Mouse (Mus musculus): ENCODE measurements around the gene Agpat1.
A peak's percentile ranks its signal among the peaks of the same experiment; 100 is the strongest.

Gene Agpat1

DNA sequence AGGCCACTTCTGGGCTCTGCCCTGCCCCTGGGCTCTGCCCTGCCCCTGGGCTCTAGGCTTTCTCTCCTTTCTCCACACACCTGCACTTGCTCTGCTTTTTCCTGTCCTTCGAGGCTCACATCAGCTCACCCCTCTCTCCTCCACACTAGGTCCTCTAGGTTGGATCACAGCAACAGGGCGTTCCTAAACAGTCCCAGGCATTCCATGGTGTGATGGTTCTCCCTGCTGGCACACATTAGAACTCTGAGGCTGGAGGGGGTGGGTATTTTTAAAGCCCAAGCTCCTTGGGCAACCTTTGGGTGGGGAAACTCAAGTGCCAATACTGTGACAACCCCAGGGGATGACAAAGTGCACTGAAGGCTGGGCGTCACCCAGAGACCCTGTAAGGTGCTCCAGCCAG lies 33.4 kb downstream of the Agpat1 start:
- DNase-seq: no peak

DNA sequence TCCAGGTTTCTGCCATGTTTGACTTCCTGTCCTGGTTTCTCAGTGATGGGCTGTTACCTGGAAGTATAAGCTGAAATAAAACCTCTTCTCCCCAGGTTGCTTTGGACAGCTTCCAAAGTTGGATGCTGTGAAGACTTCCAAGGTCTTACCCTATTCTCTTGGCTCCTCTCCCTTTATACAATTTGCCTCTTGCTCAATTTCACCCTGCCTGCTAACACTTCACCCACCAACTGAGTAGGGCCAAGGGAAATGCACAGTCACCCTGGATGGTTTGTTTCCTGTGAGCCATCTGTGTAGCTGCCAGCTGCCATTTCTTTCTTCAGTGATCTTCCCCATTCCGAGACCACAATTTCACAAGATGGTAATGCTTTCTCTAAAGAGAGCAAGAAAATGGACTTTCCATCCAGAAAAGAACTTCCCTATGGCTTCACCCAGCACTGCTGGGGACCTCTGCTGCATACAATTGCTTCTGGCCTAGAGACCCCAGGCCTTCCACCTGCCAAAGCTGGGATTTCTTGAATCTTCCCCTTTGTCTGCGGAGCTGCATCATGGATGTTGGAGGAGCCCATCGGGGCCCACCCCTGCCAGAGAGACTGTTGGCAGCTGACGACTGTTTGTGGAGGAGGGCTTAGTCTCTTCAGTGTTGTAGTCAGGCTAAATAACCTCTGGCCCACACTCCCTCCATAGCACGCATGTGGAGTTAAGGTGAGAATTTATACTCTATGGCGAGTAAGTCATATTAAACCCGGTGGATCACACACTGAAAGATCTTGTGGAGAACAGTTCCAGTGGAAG lies 35.6 kb downstream of the Agpat1 start:
- DNase-seq: no peak

DNA sequence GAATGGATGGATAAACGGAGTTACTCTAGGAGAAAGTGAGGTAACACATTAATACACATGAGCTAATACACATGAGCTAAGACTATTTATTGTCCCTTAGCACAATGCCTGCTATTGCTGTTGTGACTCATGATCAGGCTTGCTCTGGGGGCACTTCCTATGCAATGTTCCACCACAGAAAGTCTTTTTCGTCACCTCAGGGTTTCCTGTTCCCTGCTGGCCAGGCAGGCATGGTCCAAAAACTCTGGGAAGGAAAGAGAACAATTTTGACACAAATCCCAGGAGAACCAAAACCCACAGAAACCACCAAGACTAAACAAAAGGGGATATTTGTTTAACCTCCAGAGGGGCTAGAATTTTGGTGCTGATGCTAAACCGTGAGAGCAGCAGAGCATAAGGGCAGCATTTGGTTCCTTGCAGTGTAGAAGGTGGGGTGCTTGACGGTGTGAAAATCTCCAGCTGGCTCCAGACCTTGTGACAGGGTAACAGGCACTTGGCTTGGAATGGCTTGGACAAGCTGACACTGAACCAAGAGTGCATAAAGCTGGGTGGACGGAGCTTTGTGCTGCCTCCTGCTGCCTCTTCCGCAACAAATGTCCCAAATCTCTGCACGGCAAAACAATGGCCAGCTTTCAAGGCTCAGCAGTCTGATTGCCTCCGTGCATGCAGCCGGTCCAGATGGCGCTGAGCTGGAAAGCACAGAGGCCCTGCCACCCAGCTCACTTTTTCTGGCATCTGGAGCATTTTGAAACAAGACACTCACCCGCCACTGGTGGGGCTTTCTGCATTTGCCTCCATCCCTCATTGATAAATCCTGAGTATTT lies 36.9 kb downstream of the Agpat1 start:
- DNase-seq: peak; percentile 72

DNA sequence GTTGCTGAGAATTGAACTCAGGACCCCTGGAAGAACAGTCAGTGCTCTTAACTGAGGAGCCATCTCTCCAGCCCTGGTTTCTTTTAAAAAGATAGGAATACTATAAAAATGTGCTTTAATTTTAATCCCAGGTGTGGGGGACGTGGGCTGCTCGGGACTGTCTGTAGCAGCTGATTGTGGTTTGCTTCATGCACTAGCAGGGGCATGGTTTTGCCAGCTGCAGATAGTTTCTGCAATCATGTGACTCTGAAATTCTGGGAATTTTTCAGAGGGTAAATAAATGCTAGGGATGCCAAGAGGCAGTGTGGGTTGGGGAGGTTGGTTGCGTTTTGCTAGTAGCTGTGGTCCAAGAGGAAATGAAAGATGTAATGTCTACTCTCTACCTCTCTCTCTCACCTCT lies 37.9 kb downstream of the Agpat1 start:
- no peak for DNase-seq

DNA sequence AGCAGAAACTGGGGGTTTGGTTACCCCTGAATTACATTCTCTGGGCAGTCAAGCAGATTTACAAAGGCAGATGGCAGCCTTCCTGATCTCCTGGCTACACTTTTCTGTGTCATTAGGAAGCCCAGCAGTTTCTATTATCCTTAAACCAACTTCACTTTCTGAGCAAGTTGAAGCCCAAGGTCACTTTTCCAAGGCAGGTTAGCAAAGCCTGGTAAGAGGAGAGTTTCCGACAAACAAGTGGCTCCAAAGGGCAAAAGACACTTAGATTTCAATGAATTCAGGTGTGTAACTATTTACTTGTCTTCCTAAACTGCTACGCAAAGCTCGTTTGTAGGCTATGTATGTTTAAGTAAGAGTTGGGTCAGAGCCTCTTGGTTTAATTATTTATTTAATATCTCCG lies 39.3 kb downstream of the Agpat1 start:
- no peak for DNase-seq

DNA sequence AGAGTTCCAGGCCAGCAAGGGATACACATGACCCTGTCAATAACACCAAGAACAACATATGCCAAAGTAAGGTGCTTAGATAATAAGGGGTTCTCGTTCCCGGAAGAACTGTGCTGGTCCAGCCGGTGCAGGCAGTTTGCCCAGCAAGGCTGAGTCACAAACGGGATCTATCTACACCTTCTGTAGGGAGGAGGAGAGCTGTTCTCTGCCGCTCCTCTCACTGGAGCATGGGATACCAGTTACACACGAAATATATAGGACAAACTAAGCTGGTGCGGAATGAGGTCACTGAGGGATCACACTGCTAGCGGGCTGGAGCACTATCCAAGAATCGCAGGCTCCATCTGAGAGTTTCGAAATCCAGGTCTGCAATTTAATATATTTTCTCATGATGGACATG lies 39.9 kb downstream of the Agpat1 start:
- no peak for DNase-seq

DNA sequence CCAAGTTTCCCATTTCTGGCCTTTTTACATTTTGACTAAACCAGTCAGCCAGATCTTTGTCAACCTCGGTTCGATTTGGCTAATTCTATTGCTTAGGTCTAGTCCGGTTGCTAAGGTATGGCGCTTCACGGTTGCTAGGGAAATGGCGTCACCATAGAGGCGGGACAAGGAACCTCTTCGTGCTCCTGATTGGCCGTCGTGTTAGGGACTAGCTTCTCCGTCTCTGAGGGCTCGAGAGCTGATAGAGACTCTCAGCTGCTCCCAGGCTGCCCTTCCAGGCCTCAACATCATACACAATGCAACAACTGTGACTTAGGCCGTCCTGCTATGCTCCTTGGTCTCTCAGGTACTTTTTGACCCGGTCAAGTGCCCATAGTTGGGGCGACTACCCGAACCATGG lies 40.5 kb downstream of the Agpat1 start, which contains the start of gene Fkbpl:
TSS of gene Fkbpl (plus strand) at position 157 of the 400 bp plus-strand sequence.
- peak; percentile 98 for DNase-seq

DNA sequence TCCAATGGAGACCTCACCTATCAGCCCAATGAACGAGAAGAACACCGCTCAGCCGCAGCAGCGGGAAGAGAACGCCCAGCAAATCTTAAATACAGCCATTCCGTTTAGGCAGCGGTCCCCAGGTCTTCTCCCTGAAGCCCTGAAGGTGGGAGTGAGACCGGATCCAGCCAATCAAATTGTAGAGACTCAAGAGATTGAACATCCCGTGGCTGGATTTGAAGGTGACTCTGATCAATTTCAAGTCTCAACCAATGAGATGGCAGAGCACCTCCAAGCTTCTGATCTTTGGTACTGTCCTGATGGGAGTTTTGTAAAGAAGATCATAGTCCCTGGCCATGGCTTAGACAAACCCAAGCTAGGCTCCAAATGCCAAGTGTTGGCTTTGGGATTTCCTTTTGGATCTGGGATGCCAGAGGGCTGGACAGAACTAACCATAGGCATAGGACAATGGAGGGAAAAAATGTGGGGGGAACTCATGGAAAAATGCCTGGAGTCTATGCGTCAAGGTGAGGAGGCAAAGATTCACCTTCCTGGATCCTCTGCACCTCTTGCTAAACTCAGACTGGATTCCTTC lies 41.3 kb downstream of the Agpat1 start:
- no peak for DNase-seq

DNA sequence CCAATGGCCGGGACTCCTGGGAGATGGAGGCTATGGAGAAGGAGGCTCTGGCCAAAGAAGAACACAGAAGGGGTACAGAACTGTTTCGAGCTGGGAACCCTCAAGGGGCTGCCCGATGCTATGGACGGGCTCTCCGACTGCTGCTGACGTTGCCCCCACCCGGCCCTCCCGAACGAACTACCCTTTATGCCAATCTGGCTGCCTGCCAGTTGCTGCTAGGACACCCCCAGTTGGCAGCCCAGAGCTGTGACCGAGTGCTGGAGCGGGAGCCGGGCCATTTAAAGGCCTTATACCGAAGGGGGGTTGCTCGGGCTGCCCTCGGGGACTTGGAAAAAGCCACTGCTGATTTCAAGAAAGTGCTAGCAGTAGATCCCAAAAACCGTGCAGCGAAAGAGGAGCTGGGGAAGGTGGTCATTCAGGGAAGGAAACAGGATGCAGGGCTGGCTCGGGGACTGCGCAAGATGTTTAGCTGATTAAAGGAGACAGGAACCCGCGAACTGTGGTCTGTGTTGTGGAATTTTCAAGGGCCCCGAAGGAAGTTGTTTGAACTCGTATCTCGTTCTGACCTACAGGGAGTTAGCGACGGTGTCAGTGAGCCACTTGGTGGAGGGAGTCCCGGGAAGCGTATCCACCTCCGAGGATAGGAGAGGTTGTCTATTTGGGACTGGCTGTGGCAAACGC lies 41.9 kb downstream of the Agpat1 start:
- peak; percentile 30 for DNase-seq

DNA sequence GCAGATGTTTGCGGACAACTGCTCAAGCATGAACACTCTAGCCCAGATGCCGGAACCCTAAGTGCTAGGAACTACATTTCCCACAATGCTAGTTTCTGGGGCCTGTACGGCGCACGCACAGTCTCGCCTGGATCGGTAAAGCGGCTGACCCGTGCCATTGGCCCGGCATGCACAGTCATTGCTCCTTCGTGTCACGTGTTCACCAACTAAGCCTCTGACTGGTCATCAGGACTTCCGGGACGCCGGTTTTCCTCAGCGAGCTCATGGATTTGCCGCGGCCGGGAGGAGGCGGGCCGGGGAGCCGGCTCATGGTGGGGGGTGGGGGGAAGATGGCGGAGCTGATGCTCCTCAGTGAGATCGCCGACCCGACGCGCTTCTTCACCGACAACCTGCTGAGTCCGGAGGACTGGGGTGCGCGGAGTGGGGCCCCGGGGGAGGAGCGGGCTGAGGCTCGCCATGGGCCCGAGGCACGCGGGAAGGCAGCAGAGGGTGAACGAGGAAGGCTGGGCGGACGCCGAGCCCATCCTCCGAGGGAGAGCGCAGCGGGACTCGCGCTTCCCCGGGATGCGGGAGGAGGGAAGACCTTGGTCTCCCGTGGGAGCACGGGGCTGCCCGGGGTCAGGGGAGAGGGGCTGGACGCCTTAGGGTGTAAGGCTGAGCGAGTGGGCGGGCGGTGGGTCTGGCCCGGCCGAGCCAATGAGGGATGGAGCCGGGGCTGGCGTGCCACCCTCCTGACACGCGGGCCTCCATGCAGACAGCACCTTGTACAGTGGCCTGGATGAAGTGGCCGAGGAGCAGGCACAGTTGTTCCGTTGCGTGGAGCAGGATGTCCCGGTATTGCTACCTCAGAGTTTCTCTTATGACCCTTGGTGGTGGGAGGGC lies 43.1 kb downstream of the Agpat1 start, which contains the start of gene Atf6b:
TSS of gene Atf6b (plus strand) at position 241 of the 882 bp plus-strand sequence.
- peak; percentile 98 for DNase-seq

DNA sequence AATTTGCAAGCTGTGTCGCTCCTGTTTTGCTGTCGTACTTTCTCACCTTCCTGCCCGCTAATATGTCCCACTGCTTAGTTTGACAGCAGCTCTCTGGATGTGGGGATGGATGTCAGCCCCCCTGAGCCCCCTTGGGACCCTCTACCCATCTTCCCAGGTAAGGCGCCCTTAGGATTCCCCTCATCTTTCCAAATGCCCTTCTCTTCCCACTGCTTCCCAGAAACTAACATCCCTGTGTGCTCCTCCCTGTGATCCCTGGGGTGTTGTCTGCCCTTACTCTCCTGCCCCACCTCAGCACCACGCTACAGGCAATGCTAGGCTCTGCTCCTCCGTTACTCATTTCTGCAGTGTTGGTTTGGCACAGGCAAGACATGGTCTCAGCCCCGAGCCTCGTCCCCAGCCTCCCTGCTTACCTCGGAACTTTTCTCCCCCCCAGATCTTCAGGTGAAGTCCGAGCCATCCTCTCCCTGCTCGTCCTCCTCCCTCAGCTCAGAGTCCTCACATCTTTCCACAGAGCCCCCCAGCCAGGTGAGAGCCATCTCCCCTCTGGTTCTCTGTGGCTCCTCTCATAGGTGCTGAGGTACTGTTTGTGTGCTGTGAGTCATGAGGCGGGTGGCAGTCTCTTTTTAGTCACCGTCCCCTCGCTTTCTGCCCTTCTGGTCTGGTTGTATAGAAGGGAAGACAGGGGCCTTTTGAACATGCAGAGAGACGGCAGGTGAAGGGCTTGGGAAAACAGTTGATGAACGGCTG lies 44.3 kb downstream of the Agpat1 start:
- no peak for DNase-seq

DNA sequence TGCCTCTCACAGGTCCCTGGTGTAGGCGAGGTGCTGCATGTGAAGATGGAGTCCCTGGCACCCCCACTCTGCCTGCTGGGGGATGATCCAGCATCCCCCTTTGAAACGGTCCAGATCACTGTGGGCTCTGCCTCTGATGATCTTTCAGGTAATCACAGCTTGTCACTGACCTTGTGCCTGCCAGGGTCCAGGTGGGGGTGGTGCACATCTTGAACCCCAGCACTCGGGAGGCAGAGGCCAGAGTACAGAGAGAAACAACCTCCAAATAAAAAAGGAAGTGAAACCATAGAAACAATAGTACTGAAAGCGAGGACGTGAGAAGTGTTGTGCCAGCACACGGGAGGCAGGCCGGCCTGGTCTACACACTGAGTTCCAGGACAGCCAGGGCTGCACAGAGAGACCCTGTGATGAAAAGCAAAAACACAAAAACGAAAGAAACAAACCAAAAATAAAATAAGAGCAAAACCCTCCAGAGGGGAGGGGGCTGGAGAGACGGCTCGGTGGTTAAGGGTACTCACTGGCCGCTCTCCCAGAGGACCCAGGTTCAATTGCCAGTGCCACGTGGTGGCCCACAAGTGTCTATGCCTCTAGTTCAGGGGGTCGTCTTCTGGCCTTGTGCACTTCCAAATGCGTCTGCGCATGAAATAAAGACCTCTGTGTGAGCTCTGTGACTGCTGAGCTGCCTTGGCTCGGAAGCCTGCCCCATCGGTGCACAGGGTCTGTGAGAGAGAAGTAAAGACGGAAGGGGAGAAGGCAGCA lies 45.2 kb downstream of the Agpat1 start:
- no peak for DNase-seq

DNA sequence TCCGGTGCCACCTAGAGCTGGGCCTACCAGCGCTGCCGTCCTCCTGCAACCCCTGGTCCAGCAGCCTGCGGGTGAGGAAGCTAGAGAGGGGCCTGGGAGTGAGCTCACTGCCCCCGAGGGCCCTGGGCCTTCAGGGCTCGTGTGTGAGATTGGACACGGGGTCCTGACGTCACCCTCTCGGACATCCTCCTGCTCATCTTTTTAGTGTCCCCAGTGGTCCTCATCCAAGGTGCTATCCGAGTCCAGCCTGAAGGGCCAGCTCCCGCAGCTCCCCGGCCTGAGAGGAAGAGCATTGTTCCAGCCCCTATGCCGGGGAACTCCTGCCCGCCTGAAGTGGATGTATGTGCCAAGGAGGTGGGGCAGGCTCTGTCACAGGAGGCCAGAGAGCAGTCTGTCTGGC lies 46.7 kb downstream of the Agpat1 start:
- DNase-seq: no peak

DNA sequence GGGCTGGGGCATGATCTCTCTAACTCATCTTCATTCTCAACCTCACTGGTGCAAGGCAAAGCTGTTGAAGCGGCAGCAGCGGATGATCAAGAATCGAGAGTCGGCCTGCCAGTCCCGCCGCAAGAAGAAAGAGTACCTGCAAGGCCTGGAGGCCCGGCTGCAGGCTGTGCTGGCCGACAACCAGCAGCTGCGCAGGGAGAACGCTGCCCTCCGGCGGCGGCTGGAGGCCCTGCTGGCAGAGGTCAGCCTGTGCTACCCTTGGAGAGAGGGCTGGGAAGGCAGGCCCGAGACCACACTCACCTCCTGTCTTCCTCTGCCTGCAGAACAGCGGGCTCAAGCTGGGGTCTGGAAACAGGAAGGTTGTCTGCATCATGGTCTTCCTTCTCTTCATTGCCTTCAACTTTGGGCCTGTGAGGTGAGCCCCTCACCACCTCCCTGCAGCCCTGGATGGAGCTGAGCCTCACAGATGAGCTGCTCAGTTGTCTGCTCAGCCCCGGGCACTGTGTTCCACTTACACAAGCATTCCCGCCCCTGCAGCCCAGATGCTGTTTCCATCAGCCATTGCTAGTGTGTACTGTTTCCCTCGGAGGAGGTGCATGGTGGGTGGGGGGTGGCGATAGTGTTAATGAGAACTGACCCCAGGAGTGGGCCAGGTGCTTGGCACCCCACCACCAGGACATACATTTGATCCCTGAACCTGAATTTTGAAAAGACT lies 47.6 kb downstream of the Agpat1 start:
- DNase-seq: peak; percentile 69

DNA sequence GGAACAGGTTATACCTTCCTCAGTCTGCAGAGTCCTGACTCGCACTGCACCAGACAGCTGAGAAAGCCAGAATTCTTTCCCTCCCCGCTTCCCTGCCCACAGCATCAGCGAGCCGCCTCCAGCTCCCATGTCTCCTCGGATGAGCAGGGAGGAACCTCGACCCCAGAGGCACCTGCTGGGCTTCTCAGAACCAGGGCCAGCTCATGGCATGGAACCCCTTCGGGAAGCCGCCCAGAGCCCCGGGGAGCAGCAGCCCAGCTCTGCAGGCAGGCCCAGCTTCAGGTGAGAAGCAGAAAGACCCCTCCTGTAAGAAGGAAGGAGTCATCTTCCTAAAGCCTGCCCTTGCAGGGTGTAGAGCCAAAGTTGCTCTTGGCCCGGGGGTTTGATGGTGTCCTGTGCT lies 48.5 kb downstream of the Agpat1 start:
- DNase-seq: no peak

DNA sequence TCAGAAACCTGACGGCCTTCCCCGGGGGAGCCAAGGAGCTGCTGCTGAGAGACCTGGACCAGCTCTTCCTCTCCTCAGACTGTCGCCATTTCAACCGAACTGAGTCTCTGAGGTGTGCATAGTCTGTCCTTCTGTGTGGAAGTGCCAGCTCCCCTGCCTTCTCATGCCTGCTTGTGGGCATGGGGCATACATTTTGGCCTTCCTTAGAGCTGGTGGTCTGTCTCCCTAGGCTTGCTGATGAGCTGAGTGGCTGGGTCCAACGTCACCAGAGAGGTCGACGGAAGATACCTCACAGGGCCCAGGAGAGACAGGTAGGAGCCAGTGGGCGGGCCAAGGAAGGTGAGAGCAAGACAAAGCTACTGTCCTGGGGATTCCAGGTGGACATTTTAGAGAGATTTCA lies 48.9 kb downstream of the Agpat1 start:
- DNase-seq: no peak

DNA sequence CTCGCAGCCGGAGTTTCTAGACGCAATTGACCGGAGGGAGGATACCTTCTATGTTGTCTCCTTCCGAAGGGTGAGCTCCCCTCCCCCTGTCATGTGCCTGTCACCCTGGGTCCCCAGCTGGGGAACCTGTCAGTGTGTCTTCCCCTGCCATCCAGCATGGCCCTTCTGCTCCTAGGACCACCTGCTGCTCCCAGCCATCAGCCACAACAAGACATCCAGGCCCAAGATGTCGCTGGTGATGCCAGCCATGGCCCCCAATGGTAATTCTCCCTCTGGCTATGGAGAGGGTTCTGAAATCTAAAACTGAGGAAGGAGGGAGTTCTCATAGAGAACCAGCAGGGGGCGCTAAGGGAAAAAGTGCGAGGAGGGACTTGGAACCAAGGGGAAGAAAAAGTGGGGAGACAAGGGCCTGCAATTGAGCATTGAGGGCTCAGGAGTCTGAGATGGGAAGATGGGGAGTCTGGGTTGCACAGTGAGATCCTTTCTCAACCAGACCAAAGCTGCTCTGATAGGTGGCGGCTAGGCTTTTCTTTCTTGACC lies 49.8 kb downstream of the Agpat1 start:
- DNase-seq: peak; percentile 86

DNA sequence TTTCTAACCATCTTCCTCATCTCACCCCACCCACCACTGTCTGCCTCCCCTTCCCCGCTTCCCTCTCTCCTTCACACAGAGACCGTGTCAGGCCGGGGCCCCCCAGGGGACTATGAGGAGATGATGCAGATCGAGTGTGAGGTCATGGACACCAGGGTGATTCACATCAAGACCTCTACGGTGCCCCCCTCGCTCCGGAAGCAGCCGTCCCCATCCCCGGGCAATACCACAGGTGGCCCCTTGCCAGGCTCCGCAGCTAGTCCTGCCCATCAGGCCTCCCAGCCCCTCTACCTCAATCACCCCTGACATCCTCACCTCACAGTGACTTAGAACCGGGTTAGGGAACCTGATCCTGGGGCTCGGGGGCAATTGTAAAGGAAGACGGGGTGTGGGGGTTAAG lies 50.3 kb downstream of the Agpat1 start:
- DNase-seq: peak; percentile 50

DNA sequence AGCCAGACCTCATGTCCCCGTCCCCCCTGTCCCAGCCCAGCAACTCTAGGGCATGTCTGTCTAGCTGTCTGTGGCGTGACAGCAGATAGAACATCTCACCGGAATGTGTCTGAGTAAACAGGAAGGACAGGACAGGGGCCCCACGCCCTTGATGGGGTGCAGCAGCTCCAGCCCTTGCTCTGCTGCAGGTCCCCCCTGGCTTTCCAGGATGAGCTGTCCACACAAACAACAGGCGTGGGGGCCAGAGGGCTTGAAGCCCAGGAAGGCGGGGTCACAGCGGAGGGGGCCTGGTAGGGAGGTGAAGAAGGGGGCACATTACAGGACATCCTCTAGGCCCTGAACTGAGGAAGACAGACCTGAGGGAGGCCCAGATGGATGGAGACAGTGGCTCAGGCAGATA lies 51.1 kb downstream of the Agpat1 start:
- DNase-seq: peak; percentile 87

DNA sequence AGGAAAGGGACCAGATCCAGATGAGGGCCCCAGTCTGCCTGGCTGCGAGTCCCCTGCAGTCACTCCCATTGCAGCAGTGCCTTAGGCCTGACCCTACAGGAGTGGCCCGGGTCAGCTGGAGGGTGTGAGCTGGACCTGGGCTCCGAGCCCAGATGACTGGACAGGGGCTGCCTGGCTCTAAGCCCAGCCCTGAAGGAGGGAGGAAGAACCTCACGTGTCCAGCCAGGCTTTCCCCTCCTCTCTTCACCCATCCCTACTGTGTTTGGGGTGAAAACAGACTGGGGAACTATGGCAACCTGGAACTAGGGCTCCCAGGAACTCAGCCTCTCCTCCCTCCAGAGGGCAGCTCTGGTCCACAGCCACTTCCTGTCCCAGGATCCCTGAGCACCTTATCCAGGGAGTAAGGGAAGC lies 51.5 kb downstream of the Agpat1 start:
- peak; percentile 95 for DNase-seq
